Mouse (Mus musculus) liver, adult 10 weeks (tissue): ENCODE data around the gene Fam83d. TPM values are rescaled to one million over a fixed set of nuclear protein-coding genes. Genes with fewer than 3 reads are reported as not detected.

Experiments used
- polyA plus RNA-seq: library from polyadenylated mRNA; stranded (reverse); fragments of 350-450 nt; fragmentation: Illumina TruSeq; extraction: RNeasy Lipid Tissue Mini Kit (QIAGEN cat#74804); gene quantifications from one replicate; pipeline ENCODE4 v1.2.3, GENCODE M21; 2014; ENCODE audit warnings: low read depth, low replicate concordance

Gene Fam83d
- not detected for polyA plus RNA-seq

DNA sequence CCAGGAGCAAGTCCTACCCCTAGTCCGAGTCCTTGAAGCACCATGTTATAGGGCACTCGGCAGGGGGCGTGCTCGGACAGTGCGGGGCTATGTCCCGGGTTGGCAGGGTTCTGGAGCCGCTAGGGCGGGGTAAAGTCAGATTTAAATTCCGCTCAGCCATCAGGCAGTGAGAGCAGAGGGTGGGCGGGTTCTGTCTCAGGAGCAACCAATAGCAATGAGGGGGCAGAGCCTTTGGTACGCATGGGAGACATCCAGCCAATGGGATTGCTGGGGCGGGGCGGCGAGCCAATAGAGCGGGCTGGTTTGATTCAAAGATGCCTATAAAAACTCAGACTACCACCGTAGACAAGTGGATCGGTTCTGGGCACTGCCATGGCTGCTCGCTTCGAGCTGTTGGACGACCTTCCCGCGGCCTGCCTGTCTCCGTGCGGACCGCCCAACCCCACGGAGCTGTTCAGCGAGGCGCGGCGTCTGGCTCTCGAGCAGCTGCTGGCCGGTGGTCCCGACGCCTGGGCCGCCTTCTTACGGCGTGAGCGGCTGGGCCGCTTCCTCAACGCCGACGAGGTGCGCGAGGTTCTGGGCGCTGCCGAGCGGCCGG is at the start of gene Fam83d:
TSS of gene Fam83d (plus strand) at position 352 of the 598 bp plus-strand sequence.

DNA sequence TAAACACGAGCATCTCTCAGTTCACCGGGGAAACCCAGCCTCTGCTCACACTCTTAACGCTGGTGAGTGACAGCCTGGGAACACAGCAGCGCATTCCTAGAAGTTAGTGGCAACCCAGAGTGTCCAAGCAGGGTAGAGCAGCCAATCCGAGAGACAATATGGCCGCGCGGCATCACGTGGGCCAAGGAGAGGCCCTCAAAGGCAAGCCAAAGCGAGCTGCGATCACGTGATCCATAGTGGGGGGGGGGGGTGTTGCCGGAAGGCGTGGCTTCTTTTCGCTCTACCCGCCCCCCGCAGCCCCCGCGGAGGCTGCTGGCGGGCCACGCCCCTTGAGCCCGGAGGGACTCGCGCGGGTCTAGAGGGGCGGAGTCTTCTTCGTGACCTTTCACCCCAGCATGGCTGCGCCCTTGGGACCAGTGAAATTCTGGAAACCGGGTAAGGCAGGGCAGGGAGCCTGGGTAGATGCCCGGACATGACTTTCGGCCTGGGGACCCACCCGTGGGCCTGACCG is 26.7 kb downstream of the Fam83d start, which contains the start of gene Dhx35:
TSS of gene Dhx35 (plus strand) at position 314 of the 511 bp plus-strand sequence.

Other genes starting within 250 kb of the Fam83d start
- gene Slc32a1, start 157.3 kb upstream of the Fam83d start, polyA plus RNA-seq: not detected
- gene Actr5, start 143.2 kb upstream of the Fam83d start, polyA plus RNA-seq: 0.32 TPM
- gene Ppp1r16b, start 102.7 kb upstream of the Fam83d start, polyA plus RNA-seq: 0.72 TPM
- gene Dhx35, start 26.7 kb downstream of the Fam83d start, polyA plus RNA-seq: 3.1 TPM